Mouse (Mus musculus) kidney, postnatal 0 days (tissue): ENCODE results near the gene Elavl4. TPM values are rescaled to one million over a fixed set of nuclear protein-coding genes. Genes with fewer than 3 reads are reported as not detected.

Source experiments
- ATAC-seq: fragments of 200-750 bp; cut with Nextera tagmentation; replicated peaks from 2 replicates; pipeline ENCODE4 v1.8.0; 2017; ENCODE audit warnings: low read depth, moderate number of reproducible peaks, moderate TSS enrichment, moderate library complexity; ENCODE audit not compliant: low FRiP score
- DNase-seq: peaks from one replicate; pipeline ENCODE4 v3.0.0-alpha.2; 2016; ENCODE audit warnings: low spot score
- H3K27ac ChIP-seq: fragments of 300-500 bp; sonication (generic); 2 replicates; pipeline ENCODE4 v1.5.1; 2014; ENCODE audit warnings: mild to moderate bottlenecking
- H3K27me3 ChIP-seq: fragments of 300-500 bp; sonication (generic); 2 replicates; pipeline ENCODE4 v1.6.1; 2014; ENCODE audit warnings: low read length, mixed read lengths; ENCODE audit not compliant: insufficient read depth
- H3K36me3 ChIP-seq: fragments of 300-500 bp; sonication (generic); 2 replicates; pipeline ENCODE4 v1.6.1; 2014; ENCODE audit warnings: low read length, mixed read lengths; ENCODE audit not compliant: insufficient read depth
- H3K4me1 ChIP-seq: fragments of 300-500 bp; sonication (generic); replicated peaks from 2 replicates; pipeline ENCODE4 v1.6.1; 2014; ENCODE audit warnings: antibody characterized with exemption, low read length, mixed read lengths; ENCODE audit not compliant: insufficient read depth
- H3K4me2 ChIP-seq: fragments of 300-500 bp; sonication (generic); 2 replicates; pipeline ENCODE4 v1.6.1; 2014; ENCODE audit warnings: mild to moderate bottlenecking, low read length, moderate library complexity, mixed read lengths
- H3K4me3 ChIP-seq: fragments of 300-500 bp; sonication (generic); replicated peaks from 2 replicates; pipeline ENCODE4 v1.5.1; 2014; ENCODE audit warnings: low read depth, low read length
- H3K9ac ChIP-seq: fragments of 300-500 bp; sonication (generic); 2 replicates; pipeline ENCODE4 v1.6.1; 2014; ENCODE audit warnings: low read depth, low read length
- H3K9me3 ChIP-seq: fragments of 300-500 bp; sonication (generic); replicated peaks from 2 replicates; pipeline ENCODE4 v1.6.1; 2016; ENCODE audit warnings: low read length, inconsistent platforms, mixed read lengths
- CTCF ChIP-seq: IDR thresholded peaks from 2 replicates; pipeline ENCODE4 v1.5.1; 2016; ENCODE audit warnings: antibody characterized with exemption, low read depth, mild to moderate bottlenecking, moderate library complexity
- WGBS: fragments of 180-500 bp; shearing (Covaris S2); extraction: QIAGEN DNeasy Blood & Tissue Kit; methylation state at CpG from one replicate; pipeline ENCODE4 v1.1.7; 2014; 5-methylcytosine and 5-hydroxymethylcytosine counted together
- polyA plus RNA-seq: library from polyadenylated mRNA; unstranded; fragments of >200 nt; fragmentation: Nextera tagmentation; extraction: Ambion mirVana; gene quantifications from 2 replicates; pipeline ENCODE4 v1.2.1, GENCODE M21; 2015

Gene Elavl4
- polyA plus RNA-seq: 8.8 and 12.5 TPM in 2 replicates

DNA sequence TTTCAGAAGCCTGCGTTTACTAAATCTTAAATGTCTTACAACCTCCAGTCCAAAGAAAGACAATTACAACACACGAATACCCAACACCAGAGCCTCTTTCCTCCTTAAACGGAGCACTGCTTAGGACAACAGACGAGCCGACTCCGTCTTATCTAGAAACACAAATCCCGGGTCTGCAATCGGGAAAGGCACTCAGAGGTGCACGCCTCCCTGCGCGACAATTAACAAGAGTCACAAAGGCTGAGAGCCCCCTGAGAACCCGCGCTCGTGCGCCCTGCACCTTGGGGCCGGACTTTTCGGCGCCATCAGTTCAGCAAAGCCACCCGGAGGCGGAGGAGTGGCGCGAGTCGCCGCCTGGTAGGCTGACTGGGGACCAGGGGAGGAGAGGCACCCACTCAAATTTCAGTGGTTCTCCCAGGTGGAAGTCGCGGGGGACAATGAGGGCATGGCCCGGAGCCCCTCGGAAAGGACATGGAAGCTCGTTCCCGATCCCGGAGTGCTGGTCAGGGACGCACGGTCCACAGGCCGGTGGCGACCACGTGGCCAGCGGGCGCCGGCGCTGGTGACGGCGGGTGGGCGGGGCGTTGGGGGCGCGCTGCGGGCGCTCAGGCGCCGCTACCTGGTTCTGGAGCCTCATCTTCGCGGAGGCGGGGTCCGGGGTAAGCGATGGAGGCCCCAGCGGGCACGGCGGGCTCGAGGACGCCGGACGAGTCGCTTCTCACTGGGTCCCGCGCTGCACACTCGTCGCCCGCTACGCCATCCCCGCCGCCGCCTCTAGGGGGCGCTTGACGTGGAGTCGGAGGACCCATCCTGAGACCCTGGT is at the start of gene Elavl4:
Elavl4 (minus strand) TSS at position 732 of the 823 bp plus-strand sequence.
- Histone ChIP-seq H3K4me3 (peak within 1 kb of the TSS; percentile 59), H3K36me3 (no peaks in the 10 kb centered on the region), H3K27me3 (no peaks in the 10 kb centered on the region), H3K4me2 (peak within 1 kb of the TSS; percentile 79), H3K27ac (peak within 1 kb of the TSS; percentile 9; the same call in 1 of the 2 replicates), H3K4me1 (no peaks in the 10 kb centered on the region), H3K9me3 (no peaks in the 10 kb centered on the region), H3K9ac (peak within 1 kb of the TSS; percentile 51)
- peak; percentile 73 for TF ChIP-seq CTCF
- DNase-seq: peak; percentile 58
- WGBS: under 1% methylated on average over 75 of the region's 75 CpGs
- ATAC-seq: peak; percentile 95

DNA sequence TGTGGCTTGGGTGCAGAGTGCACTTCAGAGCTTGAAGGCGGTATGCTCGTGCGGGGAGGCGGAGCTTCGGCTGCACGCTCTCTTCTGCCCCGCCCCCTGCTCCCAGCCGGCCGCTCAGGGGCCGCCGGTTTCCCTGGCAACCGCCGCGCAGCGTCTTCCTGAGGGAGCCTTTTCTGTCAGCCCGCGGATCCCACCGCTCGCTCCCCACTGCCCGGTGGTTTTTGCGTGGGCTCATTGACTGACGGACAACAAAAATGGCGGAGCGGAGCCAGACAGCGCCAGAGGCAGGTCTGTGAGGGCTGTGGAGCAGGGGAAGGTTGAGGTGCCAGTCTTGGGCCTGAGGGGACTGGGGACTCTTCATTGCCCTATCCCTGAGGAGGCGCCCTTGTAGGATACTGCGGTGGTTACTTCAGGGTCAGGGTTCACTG is 45.9 kb upstream of the Elavl4 start, which contains the start of gene Agbl4:
Agbl4 (plus strand) TSS at position 44 of the 428 bp plus-strand sequence.
- H3K9ac ChIP-seq: peak within 1 kb of the TSS; percentile 52
- ATAC-seq: peak; percentile 96
- H3K4me3 ChIP-seq: peak within 1 kb of the TSS; percentile 57
- no peaks in the 10 kb centered on the region for H3K4me1 ChIP-seq
- H3K4me2 ChIP-seq: peak within 1 kb of the TSS; percentile 75
- H3K27ac ChIP-seq: no peak within 1 kb of the TSS
- WGBS: under 1% methylated on average over 27 of the region's 27 CpGs
- no peaks in the 10 kb centered on the region for H3K27me3 ChIP-seq
- peak; percentile 81 for DNase-seq
- no peak for TF ChIP-seq CTCF
- H3K9me3 ChIP-seq: no peaks in the 10 kb centered on the region
- no peaks in the 10 kb centered on the region for H3K36me3 ChIP-seq

- 83% methylated on average over 5 of the region's 5 CpGs for WGBS
- Histone ChIP-seq H3K4me1 (no peaks in the 10 kb centered on the region), H3K9me3 (no peaks in the 10 kb centered on the region), H3K27ac (no peak overlapping the region), H3K9ac (no peak overlapping the region), H3K27me3 (no peaks in the 10 kb centered on the region), H3K4me3 (no peak overlapping the region), H3K4me2 (no peak overlapping the region), H3K36me3 (no peaks in the 10 kb centered on the region)
- no peak for ATAC-seq
- no peak for TF ChIP-seq CTCF
- no peak for DNase-seq
These were observed 44.5 kb upstream of the Elavl4 start for GRCm38 (mm10) chr4:110396221-110396620.

DNA sequence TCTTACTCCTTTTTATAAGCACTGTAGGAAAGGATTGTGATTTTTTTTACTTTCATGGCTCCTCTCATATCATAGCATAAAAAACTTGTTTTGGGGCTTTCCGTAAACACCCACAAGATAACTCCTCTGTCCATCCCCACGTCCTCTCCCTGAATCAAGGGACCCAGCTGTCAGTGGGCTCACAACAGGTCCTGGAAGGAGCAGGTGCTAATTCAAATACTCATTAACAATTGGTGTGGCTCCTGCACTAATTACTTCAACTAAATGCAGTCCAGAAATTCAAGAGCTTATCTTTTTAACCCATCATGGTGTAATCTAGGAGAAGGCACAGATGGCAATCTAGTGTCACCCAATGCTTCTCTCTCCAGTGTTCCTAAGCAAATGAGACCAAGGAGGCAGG is 8.9 kb upstream of the Elavl4 start:
- Histone ChIP-seq H3K27ac (no peak overlapping the region), H3K27me3 (no peaks in the 10 kb centered on the region), H3K4me3 (no peak overlapping the region), H3K36me3 (no peaks in the 10 kb centered on the region), H3K9ac (no peak overlapping the region), H3K4me2 (no peak overlapping the region), H3K4me1 (no peaks in the 10 kb centered on the region), H3K9me3 (no peaks in the 10 kb centered on the region)
- ATAC-seq (no peak), DNase-seq (no peak)
- 71% methylated on average over 2 of the region's 2 CpGs for WGBS
- no peak for TF ChIP-seq CTCF

DNA sequence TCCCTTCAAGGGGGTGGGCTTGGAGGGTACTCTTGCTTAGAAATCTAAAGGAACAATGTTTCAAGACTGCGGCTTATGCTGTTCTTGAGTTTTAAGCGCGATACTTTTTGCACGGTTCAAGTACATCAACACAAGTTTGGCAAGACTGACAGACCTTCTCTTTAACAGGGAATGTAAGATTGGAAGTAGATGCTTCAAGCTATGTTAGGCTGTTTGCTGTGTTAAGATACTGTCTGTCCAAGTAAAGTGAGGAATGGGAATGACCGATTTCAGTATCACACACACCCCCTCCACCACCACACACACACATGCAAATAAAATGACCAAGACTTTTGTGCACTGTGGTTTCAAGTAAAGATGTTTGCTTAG is 276 bp upstream of the Elavl4 start:
- Histone ChIP-seq H3K4me3 (peak overlapping the region; percentile 59), H3K4me1 (no peaks in the 10 kb centered on the region), H3K36me3 (no peaks in the 10 kb centered on the region), H3K27ac (no peak overlapping the region), H3K9ac (peak overlapping the region; percentile 51; the same call in 1 of the 2 replicates), H3K9me3 (no peaks in the 10 kb centered on the region), H3K27me3 (no peaks in the 10 kb centered on the region), H3K4me2 (peak overlapping the region; percentile 79)
- 4% methylated on average over 5 of the region's 5 CpGs for WGBS
- DNase-seq (no peak), ATAC-seq (0 out of 2 replicates have a peak, but pooled peaks have one; percentile 3)
- no peak for TF ChIP-seq CTCF

DNA sequence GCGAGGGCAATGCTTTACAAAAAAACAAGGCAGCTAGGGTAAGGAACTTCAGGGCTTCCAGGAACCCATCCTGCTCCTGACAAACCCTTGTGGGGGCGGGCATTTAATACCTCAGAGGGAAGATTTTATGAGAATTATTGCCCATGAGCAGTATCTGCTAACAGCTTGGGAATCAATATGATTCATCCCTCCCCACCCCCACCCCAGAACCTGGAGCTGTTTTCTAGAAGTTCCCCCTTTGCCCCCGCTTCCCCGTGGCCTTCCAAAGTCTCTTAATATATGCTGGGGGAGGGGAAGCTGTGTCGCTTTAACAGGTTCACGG is 892 bp downstream of the Elavl4 start:
- peak overlapping the region; percentile 79 for H3K4me2 ChIP-seq
- DNase-seq: peak; percentile 4
- no peaks in the 10 kb centered on the region for H3K4me1 ChIP-seq
- ATAC-seq: no peak
- no peak overlapping the region for H3K27ac ChIP-seq
- TF ChIP-seq CTCF: no peak
- WGBS: 7% methylated on average over 6 of the region's 6 CpGs
- H3K27me3 ChIP-seq: no peaks in the 10 kb centered on the region
- no peaks in the 10 kb centered on the region for H3K9me3 ChIP-seq
- H3K9ac ChIP-seq: no peak overlapping the region
- H3K4me3 ChIP-seq: peak overlapping the region; percentile 59
- no peaks in the 10 kb centered on the region for H3K36me3 ChIP-seq
